9 mouse cellular contexts compared by ENCODE assay signal in genomic region chr3:45380811-45381761, GRCm38 (mm10). TPM values are rescaled to one million over a fixed set of nuclear protein-coding genes. Genes with fewer than 3 reads are reported as not detected.
A peak's percentile ranks its signal among the peaks of the same experiment; 100 is the strongest.
DNase-seq lines count a peak whose midpoint lies in the region; ATAC-seq lines count a peak whose summit lies in the region.
"Had no signal": no experiment of that assay in that cellular context is flagged by ENCODE, and none has a peak within 500 bp of the region (broad histone marks: within the 10 kb centered on the region; RNA-seq: fewer than 3 reads in every experiment).

No protein-coding gene starts in this region.

- no peaks in the 10 kb centered on the region for H3K36me3 ChIP-seq in kidney, embryonic 15.5 days
- no peaks in the 10 kb centered on the region for H3K36me3 ChIP-seq in forebrain, embryonic 12.5 days (replicated peaks)
- H3K36me3 ChIP-seq in midbrain, embryonic 16.5 days (ENCODE audit: control insufficient read depth, insufficient read depth, low read length), result no peaks in the 10 kb centered on the region

- no peak overlapping the region for H3K27ac ChIP-seq in kidney, embryonic 15.5 days
- H3K27ac ChIP-seq in forebrain, embryonic 12.5 days, result peak overlapping the region; percentile 53
- peak overlapping the region; percentile 95 for H3K27ac ChIP-seq in midbrain, embryonic 16.5 days (ENCODE audit: low read length)

- peak overlapping the region; percentile 56 for H3K4me3 ChIP-seq in kidney, embryonic 15.5 days (replicated peaks)
- peak overlapping the region; percentile 69 for H3K4me3 ChIP-seq in forebrain, embryonic 12.5 days (replicated peaks)
- peak overlapping the region; percentile 69 for H3K4me3 ChIP-seq in midbrain, embryonic 16.5 days (ENCODE audit: low read depth, low read length)

- H3K9me3 ChIP-seq in kidney, embryonic 15.5 days (replicated peaks), result no peaks in the 10 kb centered on the region
- H3K9me3 ChIP-seq in forebrain, embryonic 12.5 days, result no peaks in the 10 kb centered on the region
- H3K9me3 ChIP-seq in midbrain, embryonic 16.5 days (replicated peaks; ENCODE audit: control insufficient read depth, low read length, poor library complexity, severe bottlenecking), result no peaks in the 10 kb centered on the region

- no peak for ATAC-seq in kidney, embryonic 15.5 days (replicated peaks; ENCODE audit: low FRiP score)
- ATAC-seq in forebrain, embryonic 12.5 days (ENCODE audit: low FRiP score), result peak; percentile 1; the same call in 1 of the 2 replicates
- 0 out of 2 replicates have a peak, but pooled peaks have one; percentile 1 for ATAC-seq in midbrain, embryonic 16.5 days
- no peak for ATAC-seq in megakaryocyte progenitor cell, adult 5-6 weeks (replicated peaks; ENCODE audit: poor library complexity)

- H3K4me1 ChIP-seq in kidney, embryonic 15.5 days, result peaks cover 51% of the 10 kb centered on the region
- H3K4me1 ChIP-seq in forebrain, embryonic 12.5 days, result peaks cover 20% of the 10 kb centered on the region
- peaks cover 15% of the 10 kb centered on the region for H3K4me1 ChIP-seq in midbrain, embryonic 16.5 days (ENCODE audit: control insufficient read depth, insufficient read depth, low read length)

- DNase-seq in kidney, adult 8-10 months, result no peak
- peak; percentile 57 to 64 for DNase-seq in cerebellum, postnatal 10 days
- DNase-seq in layer of hippocampus, postnatal 36 days, result peak; percentile 36 to 43
- no peak for DNase-seq in spleen, adult 18-20 months

- H3K27me3 ChIP-seq in kidney, embryonic 15.5 days, result peaks cover 73% of the 10 kb centered on the region
- H3K27me3 ChIP-seq in forebrain, embryonic 12.5 days, result no peaks in the 10 kb centered on the region
- H3K27me3 ChIP-seq in midbrain, embryonic 16.5 days (ENCODE audit: control insufficient read depth, insufficient read depth, low read depth, low read length), result no peaks in the 10 kb centered on the region

- 0 out of 2 replicates have a peak overlapping the region, but pooled peaks have one; percentile 4 for H3K9ac ChIP-seq in kidney, embryonic 15.5 days
- peak overlapping the region; percentile 75 for H3K9ac ChIP-seq in forebrain, embryonic 12.5 days
- peak overlapping the region; percentile 90 for H3K9ac ChIP-seq in midbrain, embryonic 16.5 days (ENCODE audit: low read depth, low read length)

- WGBS in kidney, embryonic 15.5 days, result 1% methylated on average over 76 of the region's 82 CpGs
- under 1% methylated on average over 81 of the region's 82 CpGs for WGBS in forebrain, embryonic 12.5 days
- under 1% methylated on average over 82 of the region's 82 CpGs for WGBS in midbrain, embryonic 16.5 days

- peak overlapping the region; percentile 99 for H3K4me2 ChIP-seq in kidney, embryonic 15.5 days
- peak overlapping the region; percentile 91 for H3K4me2 ChIP-seq in forebrain, embryonic 12.5 days
- H3K4me2 ChIP-seq in midbrain, embryonic 16.5 days (ENCODE audit: low read length), result peak overlapping the region; percentile 80

RNA-seq across cellular contexts. Expression of gene Pcdh10, which starts 2.9 kb away (rescaled TPM):
- 0.34 and 0.35 TPM in 2 replicates for polyA plus RNA-seq in kidney, embryonic 15.5 days (2015; fragmentation: Nextera tagmentation; extraction: Ambion mirVana)
- polyA plus RNA-seq in forebrain, embryonic 12.5 days (2016; fragmentation: Nextera tagmentation; extraction: Ambion mirVana), result 7.7 and 10.9 TPM in 2 replicates
- total RNA-seq in layer of hippocampus, postnatal 36 days (2021), result 10 to 100 TPM; 87.2 to 91.8 TPM
- 21.6 and 21.9 TPM in 2 replicates for polyA plus RNA-seq in midbrain, embryonic 16.5 days (2015; fragmentation: Nextera tagmentation; extraction: Ambion mirVana)
- total RNA-seq in megakaryocyte progenitor cell, adult 5-6 weeks (2015), result not detected in 2 replicates
- not detected in 2 replicates for total RNA-seq in megakaryocyte progenitor cell, adult 5-6 weeks (2017)
- total RNA-seq: liver, adult 2 months had no signal
- polyA plus RNA-seq: liver, adult 2 months had no signal

Comparison
In these comparisons a context has a peak if more than half of its experiments do, and no peak if none do; other contexts are left out.
1. ATAC-seq: peak in forebrain, embryonic 12.5 days (single experiment) and midbrain, embryonic 16.5 days (single experiment); none in kidney, embryonic 15.5 days (single experiment) and megakaryocyte progenitor cell, adult 5-6 weeks (single experiment).
2. H3K9ac ChIP-seq: peak in every context shown above with its lines; median percentile 90 in midbrain, embryonic 16.5 days; 75 in forebrain, embryonic 12.5 days; 4 in kidney, embryonic 15.5 days.
3. DNase-seq: peak in cerebellum, postnatal 10 days (2 of 2) and layer of hippocampus, postnatal 36 days (2 of 2); none in kidney, adult 8-10 months (0 of 2) and spleen, adult 18-20 months (0 of 2).
4. Peak in every context shown above with its lines, with median percentiles within 50 percentile points of each other: H3K4me2 ChIP-seq and H3K4me3 ChIP-seq.